Mouse (Mus musculus) neural tube, embryonic 15.5 days (tissue): ENCODE data around the gene Ppfia1. TPM values are rescaled to one million over a fixed set of nuclear protein-coding genes. Genes with fewer than 3 reads are reported as not detected.

Source experiments
- ATAC-seq: fragments of 200-750 bp; cut with Nextera tagmentation; 2 replicates; pipeline ENCODE4 v1.8.0; 2017; ENCODE audit warnings: mild to moderate bottlenecking, moderate TSS enrichment, moderate library complexity; ENCODE audit not compliant: low FRiP score
- H3K27ac ChIP-seq: fragments of 300-500 bp; sonication (generic); replicated peaks from 2 replicates; pipeline ENCODE4 v1.5.1; 2015; ENCODE audit warnings: mild to moderate bottlenecking, inconsistent platforms
- H3K27me3 ChIP-seq: fragments of 300-500 bp; sonication (generic); replicated peaks from 2 replicates; pipeline ENCODE4 v1.6.1; 2015; ENCODE audit warnings: inconsistent platforms
- H3K36me3 ChIP-seq: fragments of 300-500 bp; sonication (generic); 2 replicates; pipeline ENCODE4 v1.6.1; 2015; ENCODE audit warnings: inconsistent platforms
- H3K4me1 ChIP-seq: fragments of 300-500 bp; sonication (generic); 2 replicates; pipeline ENCODE4 v1.6.1; 2015; ENCODE audit warnings: inconsistent platforms
- H3K4me2 ChIP-seq: fragments of 300-500 bp; sonication (generic); 2 replicates; pipeline ENCODE4 v1.6.1; 2015; ENCODE audit warnings: inconsistent platforms, mild to moderate bottlenecking, moderate library complexity
- H3K4me3 ChIP-seq: fragments of 300-500 bp; sonication (generic); replicated peaks from 2 replicates; pipeline ENCODE4 v1.5.1; 2015; ENCODE audit warnings: mild to moderate bottlenecking, inconsistent platforms
- H3K9ac ChIP-seq: fragments of 300-500 bp; sonication (generic); replicated peaks from 2 replicates; pipeline ENCODE4 v1.6.1; 2015; ENCODE audit warnings: mild to moderate bottlenecking, inconsistent platforms
- H3K9me3 ChIP-seq: fragments of 300-500 bp; sonication (generic); replicated peaks from 2 replicates; pipeline ENCODE4 v1.6.1; 2016; ENCODE audit warnings: inconsistent platforms
- WGBS: fragments of 180-500 bp; shearing (Covaris S2); methylation state at CpG from one replicate; pipeline ENCODE4 v1.1.7; 2015; ENCODE audit warnings: mixed read lengths; 5-methylcytosine and 5-hydroxymethylcytosine counted together
- polyA plus RNA-seq: library from polyadenylated mRNA; unstranded; fragments of >200 nt; fragmentation: Nextera tagmentation; extraction: Ambion mirVana; gene quantifications from 2 replicates; pipeline ENCODE4 v1.2.1, GENCODE M21; 2015

Ppfia1 gene
- polyA plus RNA-seq, 1 experiment from 2014 or later, result 22.3 TPM

DNA sequence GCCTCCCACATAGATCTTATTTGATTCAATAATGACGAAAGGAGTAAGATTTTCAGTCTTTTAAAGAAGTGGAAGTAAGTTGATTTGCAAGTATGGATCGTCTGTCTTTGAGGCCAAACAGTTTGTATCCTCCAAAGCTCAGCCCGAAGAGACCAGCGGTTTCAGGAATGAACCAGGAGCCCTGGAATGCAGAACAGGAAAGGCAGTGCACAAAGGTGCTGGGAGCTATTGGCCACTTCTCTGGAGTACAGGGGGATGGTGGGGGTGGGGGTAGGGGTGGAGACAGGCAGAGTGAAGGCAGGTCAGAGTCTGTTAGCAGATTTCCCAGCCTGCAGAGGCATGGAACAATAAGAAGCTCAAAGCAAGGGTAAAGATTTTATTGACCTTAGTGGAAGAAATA is 80.0 kb downstream of the Ppfia1 start:
- H3K4me3 ChIP-seq, result no peak overlapping the region
- H3K36me3 ChIP-seq, result peaks cover 21% of the 10 kb centered on the region
- H3K4me1 ChIP-seq, result peaks cover 22% of the 10 kb centered on the region
- H3K27ac ChIP-seq, result no peak overlapping the region
- H3K4me2 ChIP-seq, result no peak overlapping the region
- WGBS, result 75% methylated on average over 4 of the region's 4 CpGs
- no peak overlapping the region for H3K9ac ChIP-seq
- no peak for ATAC-seq
- no peaks in the 10 kb centered on the region for H3K27me3 ChIP-seq
- H3K9me3 ChIP-seq, result no peaks in the 10 kb centered on the region

DNA sequence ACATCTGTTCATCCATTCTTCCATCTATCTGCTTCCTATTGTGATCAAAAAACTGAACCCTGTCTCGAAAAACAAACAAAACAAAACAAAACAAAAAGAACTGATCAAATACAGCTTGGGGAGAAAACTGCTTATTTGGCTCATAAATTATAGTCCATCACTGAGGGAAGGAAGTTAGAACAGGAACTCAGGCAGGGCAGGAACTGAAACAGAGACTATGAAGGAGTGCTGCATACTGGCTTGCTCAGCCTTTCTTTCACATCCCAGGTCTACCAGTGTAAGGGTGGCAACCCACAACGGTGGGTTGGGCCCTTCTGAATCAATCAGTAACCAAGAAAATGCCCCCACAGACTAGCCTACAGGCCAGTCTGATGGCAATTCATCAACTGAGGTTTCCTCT is 82.4 kb downstream of the Ppfia1 start:
- H3K4me2 ChIP-seq, result peak overlapping the region; percentile 86
- H3K36me3 ChIP-seq, result peaks cover 6% of the 10 kb centered on the region
- peak overlapping the region; percentile 95 for H3K4me3 ChIP-seq
- no peaks in the 10 kb centered on the region for H3K9me3 ChIP-seq
- H3K27ac ChIP-seq, result peak overlapping the region; percentile 82
- H3K27me3 ChIP-seq, result no peaks in the 10 kb centered on the region
- WGBS, result 79% methylated on average over 2 of the region's 2 CpGs
- H3K4me1 ChIP-seq, result peaks cover 25% of the 10 kb centered on the region
- ATAC-seq, result no peak; the same call in 1 of the 2 replicates
- peak overlapping the region; percentile 98 for H3K9ac ChIP-seq

DNA sequence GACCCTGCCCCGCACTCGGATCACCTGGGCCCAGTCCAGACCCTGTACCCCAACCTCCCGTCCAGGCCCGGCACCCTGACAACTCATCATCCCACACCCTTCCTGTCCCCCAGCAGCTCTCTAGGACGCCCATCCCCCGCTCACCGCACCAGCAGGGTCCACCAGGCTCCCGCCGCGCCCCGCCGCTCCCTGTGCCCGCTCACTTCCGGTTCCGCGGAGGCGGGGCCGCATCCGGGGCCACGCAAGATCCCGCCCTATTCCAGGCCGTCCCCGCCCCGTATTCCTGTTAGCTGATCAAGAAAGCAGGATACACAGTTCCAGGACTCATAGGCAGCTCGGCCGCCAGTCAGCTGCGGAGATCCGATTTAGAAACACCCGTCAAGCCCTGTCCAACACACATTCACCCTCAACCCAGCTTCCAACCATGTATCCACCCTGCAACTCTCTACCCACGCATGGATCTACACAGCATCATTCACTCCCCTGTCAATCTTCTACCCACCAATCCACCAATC is 82.9 kb downstream of the Ppfia1 start, which contains the start of gene Cttn:
Gene Cttn, minus strand, starts transcription at position 465 of the 515 bp plus-strand sequence.
- under 1% methylated on average over 30 of the region's 30 CpGs for WGBS
- H3K27me3 ChIP-seq, result no peaks in the 10 kb centered on the region
- peak within 1 kb of the TSS; percentile 95 for H3K4me3 ChIP-seq
- no peaks in the 10 kb centered on the region for H3K9me3 ChIP-seq
- H3K9ac ChIP-seq, result peak within 1 kb of the TSS; percentile 98
- H3K36me3 ChIP-seq, result peaks cover 6% of the 10 kb centered on the region
- ATAC-seq, result peak; percentile 97
- H3K4me2 ChIP-seq, result peak within 1 kb of the TSS; percentile 86
- peaks cover 25% of the 10 kb centered on the region for H3K4me1 ChIP-seq
- peak within 1 kb of the TSS; percentile 82 for H3K27ac ChIP-seq

DNA sequence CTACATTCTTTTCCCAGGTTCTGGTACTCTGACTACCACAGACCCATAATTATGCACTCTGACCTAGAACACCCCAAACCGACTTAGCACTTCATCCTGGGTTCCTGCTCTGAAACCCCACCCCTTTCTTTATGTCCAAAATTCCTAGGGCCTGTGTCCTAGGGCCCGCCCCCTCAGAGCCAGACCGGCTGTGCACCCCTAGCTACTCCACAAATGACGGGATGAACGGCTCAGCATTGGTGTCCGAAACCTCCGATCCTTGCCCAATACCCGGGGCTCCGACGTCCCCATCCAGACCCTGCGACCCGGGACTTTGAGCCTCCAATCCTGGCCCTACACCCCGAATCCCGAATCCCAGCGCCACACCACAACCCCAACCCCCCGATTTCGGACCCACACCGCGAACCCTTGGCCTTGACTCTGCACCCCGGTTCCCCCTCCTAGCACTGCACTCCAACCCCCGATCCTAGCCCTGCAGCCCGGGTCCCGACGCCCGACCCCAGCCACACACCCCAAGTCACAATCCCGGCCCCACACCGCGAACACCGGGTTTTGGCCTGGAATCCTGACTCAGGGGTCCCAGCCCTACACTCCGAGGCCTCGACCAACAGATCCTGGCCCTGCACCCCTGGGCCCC is 83.5 kb downstream of the Ppfia1 start:
- peaks cover 25% of the 10 kb centered on the region for H3K4me1 ChIP-seq
- H3K27me3 ChIP-seq, result no peaks in the 10 kb centered on the region
- peak overlapping the region; percentile 98 for H3K9ac ChIP-seq
- WGBS, result under 1% methylated on average over 31 of the region's 31 CpGs
- ATAC-seq, result peak; percentile 51
- peaks cover 11% of the 10 kb centered on the region for H3K36me3 ChIP-seq
- peak overlapping the region; percentile 95 for H3K4me3 ChIP-seq
- no peaks in the 10 kb centered on the region for H3K9me3 ChIP-seq
- peak overlapping the region; percentile 86 for H3K4me2 ChIP-seq
- peak overlapping the region; percentile 82 for H3K27ac ChIP-seq

DNA sequence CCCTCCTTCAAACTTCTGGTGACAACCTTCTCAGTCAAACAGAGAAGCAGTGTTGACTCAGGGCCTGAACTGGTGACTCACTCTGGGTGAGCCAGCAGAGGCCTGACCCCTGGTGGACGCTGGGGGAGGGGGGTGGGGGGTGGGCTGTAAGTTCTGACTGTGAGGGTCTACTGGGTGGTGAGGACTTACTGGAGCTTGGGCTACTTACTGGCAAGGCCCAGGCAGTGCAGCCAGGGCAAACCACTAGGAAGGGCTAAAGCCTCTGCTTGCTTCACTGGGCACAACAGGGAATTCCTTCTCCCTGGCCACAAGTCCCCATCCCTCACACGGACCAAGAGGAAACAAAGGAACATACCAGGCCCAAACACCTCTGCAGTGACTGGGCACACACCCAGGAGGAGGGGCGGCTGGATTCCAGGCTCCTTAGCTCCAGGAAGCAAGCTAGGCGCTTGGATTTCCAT is 84.3 kb downstream of the Ppfia1 start:
- H3K36me3 ChIP-seq, result peaks cover 19% of the 10 kb centered on the region
- no peak for ATAC-seq
- WGBS, result 24% methylated on average over 4 of the region's 4 CpGs
- H3K27me3 ChIP-seq, result no peaks in the 10 kb centered on the region
- H3K4me2 ChIP-seq, result peak overlapping the region; percentile 86
- H3K27ac ChIP-seq, result peak overlapping the region; percentile 33; the same call in 1 of the 2 replicates
- H3K4me1 ChIP-seq, result peaks cover 25% of the 10 kb centered on the region
- H3K4me3 ChIP-seq, result peak overlapping the region; percentile 95
- H3K9ac ChIP-seq, result peak overlapping the region; percentile 98
- no peaks in the 10 kb centered on the region for H3K9me3 ChIP-seq

DNA sequence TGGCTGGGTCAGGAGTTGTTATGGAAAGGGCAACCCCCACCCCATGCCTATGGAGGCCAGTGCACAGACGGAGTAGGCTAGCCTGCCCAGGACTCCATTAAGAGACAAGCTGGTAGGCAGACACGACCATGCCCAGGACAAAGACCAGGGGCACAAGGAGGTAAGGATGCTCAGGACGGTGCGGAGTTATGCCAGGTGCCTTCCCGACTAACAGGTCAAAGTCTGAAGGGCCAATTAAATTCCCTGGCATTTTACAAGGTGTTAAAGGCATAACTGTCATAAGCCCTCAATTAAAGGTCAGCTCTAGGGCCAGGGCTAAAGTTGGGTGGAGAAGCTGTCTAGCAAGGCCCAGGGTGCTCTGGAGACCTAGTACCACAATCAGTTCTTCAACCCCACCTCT is 84.8 kb downstream of the Ppfia1 start:
- 86% methylated on average over 5 of the region's 5 CpGs for WGBS
- H3K4me1 ChIP-seq, result peaks cover 25% of the 10 kb centered on the region
- H3K36me3 ChIP-seq, result peaks cover 23% of the 10 kb centered on the region
- H3K9ac ChIP-seq, result 0 out of 2 replicates have a peak overlapping the region, but pooled peaks have one; percentile 14
- no peak for ATAC-seq
- peak overlapping the region; percentile 95; the same call in 1 of the 2 replicates for H3K4me3 ChIP-seq
- H3K4me2 ChIP-seq, result peak overlapping the region; percentile 86
- no peak overlapping the region for H3K27ac ChIP-seq
- H3K9me3 ChIP-seq, result no peaks in the 10 kb centered on the region
- H3K27me3 ChIP-seq, result no peaks in the 10 kb centered on the region

DNA sequence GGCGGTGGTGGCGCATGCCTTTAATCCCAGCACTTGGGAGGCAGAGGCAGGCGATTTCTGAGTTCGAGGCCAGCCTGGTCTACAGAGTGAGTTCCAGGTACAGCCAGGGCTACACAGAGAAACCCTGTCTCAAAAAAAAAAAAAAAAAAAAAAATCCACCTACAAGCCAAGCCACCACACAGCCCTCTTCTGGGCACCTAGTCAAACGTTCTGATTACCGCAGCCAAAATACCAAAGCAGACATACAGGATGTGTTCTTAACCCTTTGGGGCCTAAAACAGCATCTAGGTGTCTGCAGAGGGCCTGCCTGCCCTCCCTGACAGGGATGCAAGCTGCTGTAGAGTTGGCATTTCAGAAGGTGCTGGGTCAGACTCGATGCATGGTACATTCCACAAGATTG is 91.0 kb downstream of the Ppfia1 start:
- no peak overlapping the region for H3K9ac ChIP-seq
- H3K4me1 ChIP-seq, result no peaks in the 10 kb centered on the region
- H3K27ac ChIP-seq, result no peak overlapping the region
- H3K36me3 ChIP-seq, result peaks cover 84% of the 10 kb centered on the region
- no peaks in the 10 kb centered on the region for H3K9me3 ChIP-seq
- 93% methylated on average over 7 of the region's 7 CpGs for WGBS
- no peak for ATAC-seq
- no peak overlapping the region for H3K4me2 ChIP-seq
- no peaks in the 10 kb centered on the region for H3K27me3 ChIP-seq
- H3K4me3 ChIP-seq, result no peak overlapping the region

DNA sequence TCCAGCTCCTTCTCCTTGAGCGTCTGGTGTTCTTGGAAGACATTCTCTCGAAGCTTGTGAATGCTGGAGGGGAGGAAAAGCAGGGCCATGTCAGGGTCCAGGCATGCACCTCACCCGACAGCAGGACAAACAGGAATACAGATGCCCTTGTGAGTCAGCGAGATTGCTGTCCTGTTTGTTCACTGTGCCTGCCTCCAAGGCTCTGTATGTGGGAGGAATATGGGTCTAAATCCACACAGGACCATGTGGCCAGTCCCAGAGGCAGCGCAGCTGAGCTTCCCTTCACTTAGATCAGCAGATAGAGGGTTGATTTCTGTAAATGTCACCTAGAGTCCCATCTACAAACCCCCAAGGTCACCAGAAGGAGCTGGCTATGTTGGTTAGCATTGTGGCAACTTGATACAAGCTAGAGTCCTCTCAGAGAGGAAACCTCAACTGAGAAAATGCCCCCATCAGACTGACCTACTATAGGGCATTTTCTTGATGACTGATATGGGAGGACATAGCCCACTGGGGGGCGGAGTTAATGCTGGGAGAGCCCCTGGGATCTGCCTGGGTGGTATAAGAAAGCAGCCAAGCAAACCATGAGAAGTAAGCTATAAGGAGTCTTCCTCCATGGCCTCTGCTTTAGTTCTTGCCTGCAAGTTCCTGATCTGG is 92.2 kb downstream of the Ppfia1 start:
- Histone ChIP-seq H3K9me3 (no peaks in the 10 kb centered on the region), H3K36me3 (peaks cover 96% of the 10 kb centered on the region), H3K27me3 (no peaks in the 10 kb centered on the region), H3K4me3 (no peak overlapping the region), H3K4me2 (no peak overlapping the region), H3K9ac (no peak overlapping the region), H3K4me1 (no peaks in the 10 kb centered on the region), H3K27ac (no peak overlapping the region)
- no peak for ATAC-seq
- 98% methylated on average over 6 of the region's 6 CpGs for WGBS

DNA sequence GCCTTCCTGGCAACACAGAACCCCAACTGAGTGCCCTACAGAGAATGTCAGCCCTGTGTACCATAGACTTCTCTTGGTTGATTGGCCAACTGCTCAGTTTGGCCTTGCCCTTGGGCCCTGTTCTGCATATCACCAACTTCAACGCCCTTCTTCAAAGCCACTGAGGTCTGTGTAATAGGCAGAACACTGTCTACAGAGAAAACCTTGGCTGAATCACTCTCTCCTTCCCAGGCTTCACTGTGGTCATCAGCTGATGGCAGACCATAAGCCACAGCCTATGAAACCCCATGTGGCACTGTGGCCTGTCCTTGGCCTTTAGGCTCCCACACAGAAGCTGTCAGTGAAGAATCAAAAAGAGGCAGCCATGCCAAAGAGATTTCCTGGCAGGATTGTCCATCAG is 94.6 kb downstream of the Ppfia1 start:
- Histone ChIP-seq H3K9ac (no peak overlapping the region), H3K27me3 (no peaks in the 10 kb centered on the region), H3K4me3 (no peak overlapping the region), H3K9me3 (no peaks in the 10 kb centered on the region), H3K4me1 (no peaks in the 10 kb centered on the region), H3K27ac (no peak overlapping the region), H3K4me2 (no peak overlapping the region), H3K36me3 (peaks cover 100% of the 10 kb centered on the region)
- 100% methylated on average over 1 of the region's 1 CpGs for WGBS
- no peak for ATAC-seq

DNA sequence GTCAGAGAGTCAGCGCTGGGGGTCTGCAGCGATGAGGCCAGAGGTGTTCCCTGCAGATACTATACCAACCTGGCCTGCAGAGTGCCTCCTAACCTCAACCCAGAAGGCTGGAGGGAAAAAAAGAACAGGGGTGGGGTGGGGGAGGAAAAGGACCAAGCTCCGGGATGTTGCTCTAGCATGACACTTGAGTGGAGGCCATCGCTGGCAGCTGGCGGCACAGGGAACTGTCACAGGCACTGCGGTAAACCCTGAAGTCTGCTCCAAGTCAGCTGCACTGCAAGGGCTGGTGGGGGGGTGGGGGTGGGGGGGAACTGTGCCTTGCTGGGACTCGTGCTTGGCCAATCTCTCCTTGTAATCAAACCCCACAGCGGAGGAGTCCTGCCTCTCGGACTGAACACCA is 102.9 kb downstream of the Ppfia1 start:
- Histone ChIP-seq H3K9me3 (no peaks in the 10 kb centered on the region), H3K4me1 (peaks cover 3% of the 10 kb centered on the region; the same call in 1 of the 2 replicates), H3K9ac (no peak overlapping the region), H3K36me3 (peaks cover 90% of the 10 kb centered on the region), H3K4me2 (no peak overlapping the region), H3K4me3 (no peak overlapping the region), H3K27me3 (no peaks in the 10 kb centered on the region), H3K27ac (no peak overlapping the region)
- 90% methylated on average over 9 of the region's 9 CpGs for WGBS
- ATAC-seq, result no peak

DNA sequence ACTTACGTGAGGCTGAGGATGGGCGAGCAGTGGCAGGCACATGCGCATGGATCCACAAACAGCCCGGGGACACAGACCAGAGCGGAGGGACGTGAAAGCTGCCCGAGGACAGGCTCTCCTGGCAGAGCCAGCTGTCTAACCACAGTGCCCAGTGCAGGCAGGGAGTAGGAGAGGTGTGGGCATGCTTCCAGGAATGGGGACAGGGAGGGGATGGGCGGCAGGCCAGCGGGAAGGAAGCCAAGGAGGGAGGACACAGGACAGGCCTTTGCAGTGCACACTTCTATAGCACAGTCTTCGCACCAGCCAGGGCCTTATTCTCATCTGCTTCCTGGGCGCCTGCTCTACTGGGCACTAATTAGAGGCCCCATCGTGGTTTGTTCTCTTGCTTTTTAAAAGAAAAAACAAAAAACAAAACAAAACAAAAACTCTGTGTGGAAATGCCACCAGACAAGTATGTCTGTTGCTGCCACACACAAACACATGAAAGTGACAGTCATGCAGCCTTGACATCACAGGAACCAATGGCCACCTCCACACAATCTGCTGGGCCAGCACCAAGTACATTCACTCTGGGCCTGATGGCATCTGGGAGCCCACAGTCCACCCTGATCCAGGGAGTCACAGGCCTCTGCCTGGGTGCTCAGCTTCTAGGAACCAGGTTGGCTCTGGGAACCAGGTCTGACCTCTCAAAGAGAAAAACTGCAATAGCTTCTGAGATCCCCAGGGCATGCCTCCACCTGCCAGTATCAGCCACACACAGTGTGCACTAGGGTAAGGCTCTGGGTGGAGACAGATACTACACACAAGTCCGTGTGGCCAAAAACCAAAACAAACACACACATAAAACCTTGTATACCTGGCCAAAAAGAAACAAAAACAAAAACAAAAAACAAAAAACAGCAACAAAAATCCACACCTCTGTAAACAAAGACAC is 103.6 kb downstream of the Ppfia1 start:
- WGBS, result 69% methylated on average over 13 of the region's 13 CpGs
- Histone ChIP-seq H3K4me3 (no peak overlapping the region), H3K4me1 (peaks cover 3% of the 10 kb centered on the region; the same call in 1 of the 2 replicates), H3K4me2 (no peak overlapping the region), H3K36me3 (peaks cover 90% of the 10 kb centered on the region), H3K9ac (no peak overlapping the region), H3K9me3 (no peaks in the 10 kb centered on the region), H3K27ac (peak overlapping the region; percentile 33; the same call in 1 of the 2 replicates), H3K27me3 (no peaks in the 10 kb centered on the region)
- peak; percentile 90; the same call in 1 of the 2 replicates for ATAC-seq
